Mouse (Mus musculus): Measurements from ENCODE around the gene Mtmr4. TPM values are rescaled to one million over a fixed set of nuclear protein-coding genes. Genes with fewer than 3 reads are reported as not detected.

The Mtmr4 gene
- polyA plus RNA-seq, 1 experiment from 2014 or later = 62.4 TPM

- no peak overlapping the region for H3K27ac ChIP-seq (replicated peaks; ENCODE audit: low read depth, low read length)
- H3K36me3 ChIP-seq (ENCODE audit: control insufficient read depth, insufficient read depth, low read length) = peaks cover 48% of the 10 kb centered on the region
- no peak overlapping the region for H3K4me2 ChIP-seq (ENCODE audit: low read depth, severe bottlenecking)
- no peak overlapping the region for H3K9ac ChIP-seq (ENCODE audit: low read length)
- no peaks in the 10 kb centered on the region for H3K27me3 ChIP-seq (ENCODE audit: control insufficient read depth, insufficient read depth, low read length)
- no peaks in the 10 kb centered on the region for H3K9me3 ChIP-seq (ENCODE audit: control insufficient read depth, low read length)
- no peak for ATAC-seq (ENCODE audit: insufficient number of reproducible peaks, low FRiP score, low TSS enrichment, low read depth)
- DNase-seq (ENCODE audit: low spot score) = no peak
- H3K4me1 ChIP-seq (ENCODE audit: control insufficient read depth, insufficient read depth, low read length) = no peaks in the 10 kb centered on the region
- H3K4me3 ChIP-seq (ENCODE audit: low read depth, low read length) = no peak overlapping the region
- 99% methylated on average over 2 of the region's 2 CpGs for WGBS
These were observed 24.0 kb downstream of the Mtmr4 start for GRCm38 (mm10) chr11:87615952-87616351.

GRCm38 (mm10) chr11:87616790-87617474 lies 25.0 kb downstream of the Mtmr4 start, which contains the start of gene Hsf5:
Hsf5 (plus strand) TSS chr11:87617164.
- Histone ChIP-seq H3K4me1 (ENCODE audit: control insufficient read depth, insufficient read depth, low read length) (no peaks in the 10 kb centered on the region), H3K27me3 (ENCODE audit: control insufficient read depth, insufficient read depth, low read length) (no peaks in the 10 kb centered on the region), H3K4me3 (ENCODE audit: low read depth, low read length) (no peak within 1 kb of the TSS), H3K4me2 (ENCODE audit: low read depth, severe bottlenecking) (no peak within 1 kb of the TSS), H3K27ac (replicated peaks; ENCODE audit: low read depth, low read length) (no peak within 1 kb of the TSS), H3K9ac (ENCODE audit: low read length) (no peak within 1 kb of the TSS), H3K36me3 (ENCODE audit: control insufficient read depth, insufficient read depth, low read length) (peaks cover 40% of the 10 kb centered on the region), H3K9me3 (ENCODE audit: control insufficient read depth, low read length) (no peaks in the 10 kb centered on the region)
- WGBS = 86% methylated on average over 67 of the region's 69 CpGs
- ATAC-seq (ENCODE audit: insufficient number of reproducible peaks, low FRiP score, low TSS enrichment, low read depth) (no peak), DNase-seq (ENCODE audit: low spot score) (no peak)

- Histone ChIP-seq H3K9me3 (ENCODE audit: control insufficient read depth, low read length) (no peaks in the 10 kb centered on the region), H3K36me3 (ENCODE audit: control insufficient read depth, insufficient read depth, low read length) (peaks cover 38% of the 10 kb centered on the region), H3K4me2 (ENCODE audit: low read depth, severe bottlenecking) (no peak overlapping the region), H3K9ac (ENCODE audit: low read length) (no peak overlapping the region), H3K27me3 (ENCODE audit: control insufficient read depth, insufficient read depth, low read length) (no peaks in the 10 kb centered on the region), H3K4me1 (ENCODE audit: control insufficient read depth, insufficient read depth, low read length) (no peaks in the 10 kb centered on the region), H3K4me3 (ENCODE audit: low read depth, low read length) (no peak overlapping the region), H3K27ac (replicated peaks; ENCODE audit: low read depth, low read length) (no peak overlapping the region)
- 94% methylated on average over 32 of the region's 32 CpGs for WGBS
- DNase-seq (ENCODE audit: low spot score) (no peak), ATAC-seq (ENCODE audit: insufficient number of reproducible peaks, low FRiP score, low TSS enrichment, low read depth) (no peak)
These were observed 25.6 kb downstream of the Mtmr4 start for GRCm38 (mm10) chr11:87617606-87618005.

- DNase-seq (ENCODE audit: low spot score) = no peak
- ATAC-seq (ENCODE audit: insufficient number of reproducible peaks, low FRiP score, low TSS enrichment, low read depth) = no peak
- Histone ChIP-seq H3K4me2 (ENCODE audit: low read depth, severe bottlenecking) (no peak overlapping the region), H3K9ac (ENCODE audit: low read length) (no peak overlapping the region), H3K9me3 (ENCODE audit: control insufficient read depth, low read length) (no peaks in the 10 kb centered on the region), H3K27ac (replicated peaks; ENCODE audit: low read depth, low read length) (no peak overlapping the region), H3K36me3 (ENCODE audit: control insufficient read depth, insufficient read depth, low read length) (peaks cover under 1% of the 10 kb centered on the region; the same call in 1 of the 2 replicates), H3K4me3 (ENCODE audit: low read depth, low read length) (no peak overlapping the region), H3K4me1 (ENCODE audit: control insufficient read depth, insufficient read depth, low read length) (no peaks in the 10 kb centered on the region), H3K27me3 (ENCODE audit: control insufficient read depth, insufficient read depth, low read length) (no peaks in the 10 kb centered on the region)
- WGBS = 65% methylated on average over 4 of the region's 4 CpGs
These were observed 31.2 kb downstream of the Mtmr4 start for GRCm38 (mm10) chr11:87623160-87623559.

- Histone ChIP-seq H3K4me2 (ENCODE audit: low read depth, severe bottlenecking) (no peak overlapping the region), H3K36me3 (ENCODE audit: control insufficient read depth, insufficient read depth, low read length) (no peaks in the 10 kb centered on the region), H3K4me1 (ENCODE audit: control insufficient read depth, insufficient read depth, low read length) (no peaks in the 10 kb centered on the region), H3K9ac (ENCODE audit: low read length) (no peak overlapping the region), H3K9me3 (ENCODE audit: control insufficient read depth, low read length) (no peaks in the 10 kb centered on the region), H3K27ac (replicated peaks; ENCODE audit: low read depth, low read length) (no peak overlapping the region), H3K27me3 (ENCODE audit: control insufficient read depth, insufficient read depth, low read length) (no peaks in the 10 kb centered on the region), H3K4me3 (ENCODE audit: low read depth, low read length) (no peak overlapping the region)
- DNase-seq (ENCODE audit: low spot score) (peak; percentile 64), ATAC-seq (ENCODE audit: insufficient number of reproducible peaks, low FRiP score, low TSS enrichment, low read depth) (no peak)
- WGBS = 33% methylated on average over 10 of the region's 10 CpGs
These were observed 37.9 kb downstream of the Mtmr4 start for GRCm38 (mm10) chr11:87629859-87630258.

GRCm38 (mm10) chr11:87638793-87639192 lies 46.8 kb downstream of the Mtmr4 start:
- H3K27ac ChIP-seq (replicated peaks; ENCODE audit: low read depth, low read length) = no peak overlapping the region
- 25% methylated on average over 2 of the region's 2 CpGs for WGBS
- no peak for ATAC-seq (ENCODE audit: insufficient number of reproducible peaks, low FRiP score, low TSS enrichment, low read depth)

GRCm38 (mm10) chr11:87639206-87639605 lies 47.2 kb downstream of the Mtmr4 start:
- Histone ChIP-seq H3K36me3 (ENCODE audit: control insufficient read depth, insufficient read depth, low read length) (no peaks in the 10 kb centered on the region), H3K4me2 (ENCODE audit: low read depth, severe bottlenecking) (peak overlapping the region; percentile 65), H3K4me3 (ENCODE audit: low read depth, low read length) (peak overlapping the region; percentile 40), H3K9me3 (ENCODE audit: control insufficient read depth, low read length) (no peaks in the 10 kb centered on the region), H3K4me1 (ENCODE audit: control insufficient read depth, insufficient read depth, low read length) (0 out of 2 replicates have a peak, but pooled peaks cover 5% of the 10 kb centered on the region), H3K9ac (ENCODE audit: low read length) (peak overlapping the region; percentile 81), H3K27ac (replicated peaks; ENCODE audit: low read depth, low read length) (no peak overlapping the region), H3K27me3 (ENCODE audit: control insufficient read depth, insufficient read depth, low read length) (no peaks in the 10 kb centered on the region)
- 1% methylated on average over 29 of the region's 29 CpGs for WGBS
- DNase-seq (ENCODE audit: low spot score) = peak; percentile 80
- ATAC-seq (ENCODE audit: insufficient number of reproducible peaks, low FRiP score, low TSS enrichment, low read depth) = peak; percentile 60; the same call in 1 of the 2 replicates

More at GRCm38 (mm10) chr11:87638793-87639192, 46.8 kb downstream of the Mtmr4 start:
- no peaks in the 10 kb centered on the region for H3K36me3 ChIP-seq (ENCODE audit: control insufficient read depth, insufficient read depth, low read length)
- H3K4me1 ChIP-seq (ENCODE audit: control insufficient read depth, insufficient read depth, low read length) = 0 out of 2 replicates have a peak, but pooled peaks cover 5% of the 10 kb centered on the region
- peak overlapping the region; percentile 65 for H3K4me2 ChIP-seq (ENCODE audit: low read depth, severe bottlenecking)
- H3K4me3 ChIP-seq (ENCODE audit: low read depth, low read length) = peak overlapping the region; percentile 40
- DNase-seq (ENCODE audit: low spot score) = no peak
- no peaks in the 10 kb centered on the region for H3K9me3 ChIP-seq (ENCODE audit: control insufficient read depth, low read length)
- H3K9ac ChIP-seq (ENCODE audit: low read length) = peak overlapping the region; percentile 81
- H3K27me3 ChIP-seq (ENCODE audit: control insufficient read depth, insufficient read depth, low read length) = no peaks in the 10 kb centered on the region

- Histone ChIP-seq H3K9me3 (ENCODE audit: control insufficient read depth, low read length) (no peaks in the 10 kb centered on the region), H3K27ac (replicated peaks; ENCODE audit: low read depth, low read length) (no peak overlapping the region), H3K27me3 (ENCODE audit: control insufficient read depth, insufficient read depth, low read length) (no peaks in the 10 kb centered on the region), H3K4me1 (ENCODE audit: control insufficient read depth, insufficient read depth, low read length) (0 out of 2 replicates have a peak, but pooled peaks cover 5% of the 10 kb centered on the region), H3K36me3 (ENCODE audit: control insufficient read depth, insufficient read depth, low read length) (no peaks in the 10 kb centered on the region), H3K9ac (ENCODE audit: low read length) (no peak overlapping the region), H3K4me2 (ENCODE audit: low read depth, severe bottlenecking) (no peak overlapping the region), H3K4me3 (ENCODE audit: low read depth, low read length) (no peak overlapping the region)
- ATAC-seq (ENCODE audit: insufficient number of reproducible peaks, low FRiP score, low TSS enrichment, low read depth) (no peak), DNase-seq (ENCODE audit: low spot score) (no peak)
These were observed 50.9 kb downstream of the Mtmr4 start for GRCm38 (mm10) chr11:87642865-87643264.

Data from limb, embryonic 11.5 days (tissue).